Mouse (Mus musculus) stomach, postnatal 0 days (tissue): Measurements from ENCODE around the gene Crygd. TPM values are rescaled to one million over a fixed set of nuclear protein-coding genes. Genes with fewer than 3 reads are reported as not detected.

Experiments
- ATAC-seq: fragments of 200-750 bp; cut with Nextera tagmentation; 2 replicates; pipeline ENCODE4 v1.8.0; 2017; ENCODE audit not compliant: low FRiP score, low TSS enrichment
- DNase-seq: peaks from one replicate; pipeline ENCODE4 v3.0.0-alpha.2; 2016; ENCODE audit warnings: low spot score
- H3K27ac ChIP-seq: fragments of 300-500 bp; sonication (generic); replicated peaks from 2 replicates; pipeline ENCODE4 v1.5.1; 2014; ENCODE audit warnings: mild to moderate bottlenecking, control low read depth
- H3K27me3 ChIP-seq: fragments of 300-500 bp; sonication (generic); 2 replicates; pipeline ENCODE4 v1.6.1; 2014; ENCODE audit warnings: low read length; ENCODE audit not compliant: control insufficient read depth, insufficient read depth
- H3K36me3 ChIP-seq: fragments of 300-500 bp; sonication (generic); 2 replicates; pipeline ENCODE4 v1.6.1; 2014; ENCODE audit warnings: low read length, mixed read lengths; ENCODE audit not compliant: control insufficient read depth, insufficient read depth
- H3K4me1 ChIP-seq: fragments of 300-500 bp; sonication (generic); replicated peaks from 2 replicates; pipeline ENCODE4 v1.6.1; 2014; ENCODE audit warnings: antibody characterized with exemption; ENCODE audit not compliant: control insufficient read depth, insufficient read depth
- H3K4me2 ChIP-seq: fragments of 300-500 bp; sonication (generic); replicated peaks from 2 replicates; pipeline ENCODE4 v1.6.1; 2014; ENCODE audit warnings: low read depth, mild to moderate bottlenecking, control low read depth, moderate library complexity
- H3K4me3 ChIP-seq: fragments of 300-500 bp; sonication (generic); 2 replicates; pipeline ENCODE4 v1.5.1; 2014; ENCODE audit warnings: low read depth, low read length, control low read depth
- H3K9ac ChIP-seq: fragments of 300-500 bp; sonication (generic); 2 replicates; pipeline ENCODE4 v1.6.1; 2014; ENCODE audit warnings: mild to moderate bottlenecking, low read length, control low read depth, mixed read lengths
- H3K9me3 ChIP-seq: fragments of 300-500 bp; sonication (generic); 2 replicates; pipeline ENCODE4 v1.6.1; 2016; ENCODE audit warnings: low read length; ENCODE audit not compliant: control insufficient read depth
- CTCF ChIP-seq: IDR thresholded peaks from 2 replicates; pipeline ENCODE4 v1.5.1; 2016; ENCODE audit warnings: antibody characterized with exemption, low read depth, mild to moderate bottlenecking, moderate library complexity
- EP300 ChIP-seq: optimal IDR thresholded peaks from 2 replicates; pipeline ENCODE3; 2016; ENCODE audit warnings: antibody characterized with exemption
- WGBS: fragments of 180-500 bp; shearing (Covaris S2); extraction: QIAGEN DNeasy Blood & Tissue Kit; methylation state at CpG from one replicate; pipeline ENCODE4 v1.1.7; 2014; 5-methylcytosine and 5-hydroxymethylcytosine counted together
- polyA plus RNA-seq: library from polyadenylated mRNA; unstranded; fragments of >200 nt; fragmentation: Nextera tagmentation; extraction: Ambion mirVana; gene quantifications from 2 replicates; pipeline ENCODE4 v1.2.1, GENCODE M21; 2015

Gene Crygd
- polyA plus RNA-seq, 1 experiment from 2014 or later = not detected

- no peaks in the 10 kb centered on the region for H3K36me3 ChIP-seq
- H3K4me3 ChIP-seq = no peak overlapping the region
- no peaks in the 10 kb centered on the region for H3K9me3 ChIP-seq
- H3K27me3 ChIP-seq = no peaks in the 10 kb centered on the region
- no peaks in the 10 kb centered on the region for H3K4me1 ChIP-seq
- H3K9ac ChIP-seq = no peak overlapping the region
- no peak overlapping the region for H3K27ac ChIP-seq
- H3K4me2 ChIP-seq = no peak overlapping the region
- 80% methylated on average over 10 of the region's 10 CpGs for WGBS
- ATAC-seq (peak; percentile 79), DNase-seq (no peak)
- TF ChIP-seq EP300 (no peak), CTCF (no peak)
Observed at GRCm38 (mm10) chr1:65107654-65108279, 44.5 kb upstream of the Crygd start.

- no peak within 1 kb of the TSS for H3K4me3 ChIP-seq
- no peaks in the 10 kb centered on the region for H3K9me3 ChIP-seq
- H3K27me3 ChIP-seq = no peaks in the 10 kb centered on the region
- H3K9ac ChIP-seq = no peak within 1 kb of the TSS
- DNase-seq (no peak), ATAC-seq (no peak)
- TF ChIP-seq CTCF = no peak
- TF ChIP-seq EP300 = no peak
- WGBS = 88% methylated on average over 11 of the region's 11 CpGs
- H3K27ac ChIP-seq = no peak within 1 kb of the TSS
- H3K36me3 ChIP-seq = no peaks in the 10 kb centered on the region
- no peaks in the 10 kb centered on the region for H3K4me1 ChIP-seq
- H3K4me2 ChIP-seq = no peak within 1 kb of the TSS
Observed at GRCm38 (mm10) chr1:65103273-65103672, 40.0 kb upstream of the Crygd start, which contains the start of gene Cryga. Cryga (minus strand) TSS chr1:65103373.

GRCm38 (mm10) chr1:65096953-65097352 is 33.7 kb upstream of the Crygd start:
- H3K4me1 ChIP-seq = no peaks in the 10 kb centered on the region
- H3K9me3 ChIP-seq = no peaks in the 10 kb centered on the region
- no peak for DNase-seq
- H3K9ac ChIP-seq = no peak overlapping the region
- no peak overlapping the region for H3K27ac ChIP-seq
- H3K4me3 ChIP-seq = no peak overlapping the region
- ATAC-seq = peak; percentile 84
- no peaks in the 10 kb centered on the region for H3K27me3 ChIP-seq
- 73% methylated on average over 3 of the region's 3 CpGs for WGBS
- no peak for TF ChIP-seq EP300
- no peak for TF ChIP-seq CTCF
- no peaks in the 10 kb centered on the region for H3K36me3 ChIP-seq
- H3K4me2 ChIP-seq = no peak overlapping the region

GRCm38 (mm10) chr1:65091566-65091965 is 28.3 kb upstream of the Crygd start:
- TF ChIP-seq EP300 (no peak), CTCF (no peak)
- no peak overlapping the region for H3K9ac ChIP-seq
- ATAC-seq = no peak
- DNase-seq = no peak
- no peak overlapping the region for H3K4me3 ChIP-seq
- H3K4me2 ChIP-seq = no peak overlapping the region
- no peaks in the 10 kb centered on the region for H3K9me3 ChIP-seq
- H3K27ac ChIP-seq = no peak overlapping the region
- H3K4me1 ChIP-seq = no peaks in the 10 kb centered on the region
- H3K27me3 ChIP-seq = no peaks in the 10 kb centered on the region
- 84% methylated on average over 3 of the region's 3 CpGs for WGBS
- no peaks in the 10 kb centered on the region for H3K36me3 ChIP-seq

- Histone ChIP-seq H3K27ac (no peak overlapping the region), H3K9me3 (no peaks in the 10 kb centered on the region), H3K4me2 (no peak overlapping the region), H3K9ac (no peak overlapping the region), H3K27me3 (no peaks in the 10 kb centered on the region), H3K4me3 (no peak overlapping the region), H3K36me3 (no peaks in the 10 kb centered on the region), H3K4me1 (no peaks in the 10 kb centered on the region)
- ATAC-seq (no peak), DNase-seq (no peak)
- TF ChIP-seq CTCF (no peak), EP300 (no peak)
- WGBS = 42% methylated on average over 2 of the region's 2 CpGs
Observed at GRCm38 (mm10) chr1:65090370-65090769, 27.1 kb upstream of the Crygd start.

- no peak for DNase-seq
- WGBS = 73% methylated on average over 6 of the region's 6 CpGs
- H3K4me3 ChIP-seq = no peak overlapping the region
- TF ChIP-seq EP300 = no peak
- TF ChIP-seq CTCF = no peak
- H3K9ac ChIP-seq = no peak overlapping the region
- H3K4me2 ChIP-seq = no peak overlapping the region
- H3K4me1 ChIP-seq = no peaks in the 10 kb centered on the region
- no peaks in the 10 kb centered on the region for H3K36me3 ChIP-seq
- H3K27ac ChIP-seq = no peak overlapping the region
- no peaks in the 10 kb centered on the region for H3K27me3 ChIP-seq
- ATAC-seq = no peak
- H3K9me3 ChIP-seq = no peaks in the 10 kb centered on the region
Observed at GRCm38 (mm10) chr1:65088567-65089356, 25.5 kb upstream of the Crygd start.
